In the genomic region with DNA sequence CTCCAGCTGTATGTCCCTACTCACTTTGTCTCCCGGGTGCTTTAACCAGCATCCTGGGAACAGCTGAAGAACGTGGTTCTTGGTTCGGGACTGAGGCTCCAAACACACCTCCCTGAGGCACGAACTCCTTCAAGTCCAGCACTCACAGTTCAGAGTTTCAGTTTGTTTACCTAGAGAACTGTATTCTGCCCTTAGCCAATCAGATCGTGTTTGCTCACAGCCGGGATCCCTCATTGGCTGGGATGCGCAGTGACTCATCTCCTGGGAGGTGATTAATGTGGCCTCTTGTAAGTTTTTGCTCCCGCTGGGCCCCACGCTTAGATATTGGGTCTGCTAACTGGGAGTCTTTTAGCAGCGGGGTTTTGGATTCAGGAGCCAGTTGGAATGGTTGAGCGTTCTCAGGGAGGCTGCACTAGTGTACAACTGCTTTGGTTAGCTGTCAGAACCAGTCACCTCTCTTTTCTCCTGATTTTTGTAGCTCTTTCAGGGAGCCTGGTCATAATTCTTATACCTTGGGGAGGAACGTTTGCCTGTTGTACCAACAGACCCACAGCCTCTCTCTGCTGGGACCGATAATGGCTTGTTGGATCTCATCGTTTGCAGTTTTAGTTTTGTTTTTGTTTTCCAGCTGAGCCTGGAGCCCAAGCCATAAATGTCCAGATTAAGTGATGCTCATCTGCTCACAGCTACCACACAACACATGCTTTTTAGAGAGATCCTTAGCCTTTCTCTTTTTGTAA, we compare ENCODE assay signal across 8 mouse cellular contexts. TPM values are rescaled to one million over a fixed set of nuclear protein-coding genes. Genes with fewer than 3 reads are reported as not detected.
DNase-seq lines count a peak whose midpoint lies in the region; ATAC-seq and TF ChIP-seq lines count a peak whose summit lies in the region.

No protein-coding gene starts in this region.

- peak overlapping the region; percentile 16; the same call in 1 of the 2 replicates for H3K27ac ChIP-seq in CH12.LX (ENCODE audit: insufficient read depth, low read depth)
- H3K27ac ChIP-seq in bone marrow macrophage, adult 2 months (ENCODE audit: insufficient read depth, low read depth, low read length) = peak overlapping the region; percentile 95
- no peak overlapping the region for H3K27ac ChIP-seq in forebrain, embryonic 16.5 days (ENCODE audit: low read length)
- H3K27ac ChIP-seq in neural tube, embryonic 14.5 days (ENCODE audit: low read depth, low read length) = 0 out of 2 replicates have a peak overlapping the region, but pooled peaks have one; percentile 35

- intact Hi-C loops in heart, postnatal 14 days (cut with DNase I) = no loop called here

- H3K36me3 ChIP-seq in CH12.LX (replicated peaks in 1 of 2; ENCODE audit: control insufficient read depth in 1 of 2, insufficient read depth in 1 of 2, low read length in 1 of 2) = no peaks in the 10 kb centered on the region
- no peaks in the 10 kb centered on the region for H3K36me3 ChIP-seq in forebrain, embryonic 16.5 days (ENCODE audit: control insufficient read depth, insufficient read depth)
- no peaks in the 10 kb centered on the region for H3K36me3 ChIP-seq in neural tube, embryonic 14.5 days (ENCODE audit: control insufficient read depth, insufficient read depth, low read length)

- H3K4me2 ChIP-seq in CH12.LX (ENCODE audit: insufficient read depth, low read depth, poor library complexity, severe bottlenecking) = peak overlapping the region; percentile 94
- peak overlapping the region; percentile 53 for H3K4me2 ChIP-seq in forebrain, embryonic 16.5 days (ENCODE audit: low read length)
- H3K4me2 ChIP-seq in neural tube, embryonic 14.5 days (ENCODE audit: low read depth, low read length) = peak overlapping the region; percentile 34

- TF ChIP-seq POLR2A in CH12.LX (IDR thresholded peaks at IDR 0.05; ENCODE audit: low read depth, low read length) = no peak
- no peak for TF ChIP-seq POLR2A in bone marrow macrophage, adult 2 months (IDR thresholded peaks at IDR 0.05; ENCODE audit: borderline replicate concordance, low read depth, low read length)
- peak; percentile 74; the same call in 1 of the 2 replicates for TF ChIP-seq POLR2A in lung, adult 2 months (IDR thresholded peaks at IDR 0.05; ENCODE audit: borderline replicate concordance, extremely low read depth, low read depth, low read length)

- peaks cover 4 to 16% of the 10 kb centered on the region in 2 experiments; a peak in 3 of 4 replicates for H3K4me1 ChIP-seq in CH12.LX (ENCODE audit: control insufficient read depth in 1 of 2, insufficient read depth in 2 of 2)
- H3K4me1 ChIP-seq in bone marrow macrophage, adult 2 months (ENCODE audit: control insufficient read depth, insufficient read depth, low read length) = peaks cover 8% of the 10 kb centered on the region
- H3K4me1 ChIP-seq in forebrain, embryonic 16.5 days (replicated peaks; ENCODE audit: control insufficient read depth, insufficient read depth, low read length) = peaks cover 15% of the 10 kb centered on the region
- peaks cover 8% of the 10 kb centered on the region for H3K4me1 ChIP-seq in lung, adult 2 months (ENCODE audit: control insufficient read depth, insufficient read depth, low read length)
- H3K4me1 ChIP-seq in neural tube, embryonic 14.5 days (ENCODE audit: control insufficient read depth, insufficient read depth, low read length) = peaks cover 12% of the 10 kb centered on the region

- no peak for TF ChIP-seq CTCF in CH12.LX (conservative IDR thresholded peaks at IDR 0.05 in 1 of 2, IDR thresholded peaks at IDR 0.05 in 1 of 2; ENCODE audit: low read depth in 2 of 2, low read length in 2 of 2)
- TF ChIP-seq CTCF in bone marrow macrophage, adult 2 months (IDR thresholded peaks at IDR 0.05; ENCODE audit: low read depth, low read length) = no peak
- no peak for TF ChIP-seq CTCF in lung, adult 2 months (IDR thresholded peaks at IDR 0.05; ENCODE audit: insufficient read depth, low read length)

- H3K9me3 ChIP-seq in CH12.LX (replicated peaks; ENCODE audit: low read length) = no peaks in the 10 kb centered on the region
- H3K9me3 ChIP-seq in forebrain, embryonic 16.5 days (ENCODE audit: control insufficient read depth, low read length) = no peaks in the 10 kb centered on the region
- H3K9me3 ChIP-seq in neural tube, embryonic 14.5 days (ENCODE audit: control insufficient read depth, low read length) = no peaks in the 10 kb centered on the region

- no peak for TF ChIP-seq RAD21 in CH12.LX (IDR thresholded peaks at IDR 0.05; ENCODE audit: low read depth, low read length)

- H3K9ac ChIP-seq in CH12.LX (ENCODE audit: insufficient read depth, low read depth) = no peak overlapping the region
- 0 out of 2 replicates have a peak overlapping the region, but pooled peaks have one; percentile 35 for H3K9ac ChIP-seq in forebrain, embryonic 16.5 days (replicated peaks; ENCODE audit: low read depth, low read length)
- H3K9ac ChIP-seq in neural tube, embryonic 14.5 days (replicated peaks; ENCODE audit: low read depth, low read length) = no peak overlapping the region

- DNase-seq in CH12.LX (ENCODE audit: extremely low read depth) = peak; percentile 81
- peak; percentile 72 to 77 for DNase-seq in heart, postnatal 14 days
- DNase-seq in kidney, postnatal 4 days = peak; percentile 78 to 87
- DNase-seq in lung, adult 2 months = peak; percentile 71
- peak; percentile 71 for DNase-seq in testis, postnatal 14 days (ENCODE audit: low spot score)

- in situ Hi-C loops in CH12.LX (cut with MboI; ENCODE audit: low pct_ligation_motif_present, low pct_unique_long_range_greater_than_20kb, low sequenced_read_pairs) = no loop called here

- H3K79me2 ChIP-seq in CH12.LX (replicated peaks; ENCODE audit: control insufficient read depth, extremely low read depth, insufficient read depth, poor library complexity, severe bottlenecking) = no peaks in the 10 kb centered on the region

- ATAC-seq in forebrain, embryonic 16.5 days = peak; percentile 96
- peak; percentile 93 for ATAC-seq in neural tube, embryonic 14.5 days (ENCODE audit: low read depth)

- 5% methylated on average over 14 of the region's 14 CpGs for WGBS in forebrain, embryonic 16.5 days
- WGBS in lung, adult 2 months = 6% methylated on average over 14 of the region's 14 CpGs
- WGBS in neural tube, embryonic 14.5 days = 4% methylated on average over 14 of the region's 14 CpGs

- dilution Hi-C loops in CH12.LX (cut with MboI; ENCODE audit: extremely low pct_ligation_motif_present, extremely low pct_unique_long_range_greater_than_20kb, low sequenced_read_pairs) = no loop called here

- no peak for TF ChIP-seq EP300 in CH12.LX (IDR thresholded peaks at IDR 0.05; ENCODE audit: low read length)

- peak overlapping the region in 1 of 3 experiments; percentile 34 for H3K4me3 ChIP-seq in CH12.LX (replicated peaks in 1 of 3; ENCODE audit: low read depth in 2 of 3, low read length in 2 of 3, poor library complexity in 1 of 3)
- H3K4me3 ChIP-seq in bone marrow macrophage, adult 2 months (ENCODE audit: insufficient read depth, low read length) = peak overlapping the region; percentile 61
- peak overlapping the region; percentile 32 for H3K4me3 ChIP-seq in forebrain, embryonic 16.5 days (replicated peaks; ENCODE audit: low read length)
- H3K4me3 ChIP-seq in lung, adult 2 months (replicated peaks; ENCODE audit: extremely low read depth, low read depth, low read length) = peak overlapping the region; percentile 35
- H3K4me3 ChIP-seq in neural tube, embryonic 14.5 days (ENCODE audit: low read depth, low read length) = 0 out of 2 replicates have a peak overlapping the region, but pooled peaks have one; percentile 0

- H3K27me3 ChIP-seq in CH12.LX (replicated peaks) = peaks cover 83% of the 10 kb centered on the region
- H3K27me3 ChIP-seq in forebrain, embryonic 16.5 days (replicated peaks; ENCODE audit: control insufficient read depth, insufficient read depth, low read length) = no peaks in the 10 kb centered on the region
- H3K27me3 ChIP-seq in neural tube, embryonic 14.5 days (ENCODE audit: control insufficient read depth, insufficient read depth, low read length) = no peaks in the 10 kb centered on the region

TF ChIP-seq in CH12.LX, 34 proteins besides CTCF, POLR2A, EP300 and RAD21:
- TF ChIP-seq PAX5 (IDR thresholded peaks at IDR 0.05; ENCODE audit: low read length) = no peak
- 0 out of 2 replicates have a peak, but pooled peaks have one; percentile 64 for TF ChIP-seq CHD2 (IDR thresholded peaks at IDR 0.05; ENCODE audit: low read length)

RNA-seq across cellular contexts. Expression of gene Vwf, which starts 26.8 kb away (rescaled TPM):
- total RNA-seq in CH12.LX (2012; rRNA removed) = not detected in 2 replicates
- total RNA-seq in CH12.LX (2014; rRNA removed) = not detected in 2 replicates
- not detected in 2 replicates for polyA plus RNA-seq in CH12.LX (2012; ENCODE audit: insufficient read length, low read depth)
- polyA plus RNA-seq in bone marrow macrophage, adult 2 months (2012; ENCODE audit: insufficient read depth, insufficient read length, missing spikeins) = 9.0 and 11.0 TPM in 2 replicates
- 6.3 and 9.8 TPM in 2 replicates for polyA plus RNA-seq in forebrain, embryonic 16.5 days (2015; fragmentation: Nextera tagmentation; extraction: Ambion mirVana)
- total RNA-seq in heart, postnatal 14 days (2021) = 100 to 1,000 TPM in 1 of 2 experiments, 10 to 100 TPM in 1; 88.1 to 110 TPM
- polyA plus RNA-seq in lung, adult 2 months (2012; rRNA removed) = 421 and 464 TPM in 2 replicates
- polyA plus RNA-seq in neural tube, embryonic 14.5 days (2014; fragmentation: Nextera tagmentation; extraction: Ambion mirVana) = 6.5 and 10.9 TPM in 2 replicates

Comparison
In these comparisons a context has a peak if more than half of its experiments do, and no peak if none do; other contexts are left out.
1. H3K4me2 ChIP-seq: peak in every context shown above with its lines; median percentile 94 in CH12.LX; 53 in forebrain, embryonic 16.5 days; 34 in neural tube, embryonic 14.5 days.
2. RNA of gene Vwf, which starts 26.8 kb away (polyA plus RNA-seq): 421 to 464 TPM in lung, adult 2 months; 9.0 to 11.0 TPM in bone marrow macrophage, adult 2 months, 6.5 to 10.9 TPM in neural tube, embryonic 14.5 days, 6.3 to 9.8 TPM in forebrain, embryonic 16.5 days and not detected in CH12.LX; every median in the first group is over 10 times any median in the second.
3. Peak in every context shown above with its lines, with median percentiles within 50 percentile points of each other: DNase-seq.